Mouse (Mus musculus): ENCODE data around the gene Rtn1. TPM values are rescaled to one million over a fixed set of nuclear protein-coding genes. Genes with fewer than 3 reads are reported as not detected.

The Rtn1 gene
- total and polyA plus RNA-seq, 2 experiments from 2014 or later = 6.5 to 11.7 TPM

- TF ChIP-seq CTCF (IDR thresholded peaks at IDR 0.05; ENCODE audit: low read depth) (no peak), EP300 (IDR thresholded peaks at IDR 0.05; ENCODE audit: low read depth) (no peak)
- Histone ChIP-seq H3K9ac (replicated peaks; ENCODE audit: low read depth, low read length) (no peak overlapping the region), H3K36me3 (replicated peaks; ENCODE audit: control insufficient read depth, insufficient read depth, low read length) (no peaks in the 10 kb centered on the region), H3K27me3 (ENCODE audit: control insufficient read depth, insufficient read depth, low read length) (no peaks in the 10 kb centered on the region), H3K4me3 (ENCODE audit: low read depth, low read length) (no peak overlapping the region), H3K9me3 (replicated peaks; ENCODE audit: control insufficient read depth, low read length) (no peaks in the 10 kb centered on the region), H3K27ac (ENCODE audit: low read depth) (no peak overlapping the region), H3K4me1 (ENCODE audit: control insufficient read depth, insufficient read depth) (no peaks in the 10 kb centered on the region), H3K4me2 (ENCODE audit: low read depth, low read length) (no peak overlapping the region)
- WGBS = 79% methylated on average over 3 of the region's 3 CpGs
- no peak for DNase-seq (ENCODE audit: low spot score)
- no peak for ATAC-seq (ENCODE audit: insufficient read depth, low read depth)
Observed at GRCm38 (mm10) chr12:72265261-72266228, 143.3 kb downstream of the Rtn1 start.

- WGBS = 48% methylated on average over 12 of the region's 12 CpGs
- H3K9me3 ChIP-seq (replicated peaks; ENCODE audit: control insufficient read depth, low read length) = no peaks in the 10 kb centered on the region
- ATAC-seq (ENCODE audit: insufficient read depth, low read depth) = no peak
Observed at GRCm38 (mm10) chr12:72263213-72264103, 145.4 kb downstream of the Rtn1 start.

DNA sequence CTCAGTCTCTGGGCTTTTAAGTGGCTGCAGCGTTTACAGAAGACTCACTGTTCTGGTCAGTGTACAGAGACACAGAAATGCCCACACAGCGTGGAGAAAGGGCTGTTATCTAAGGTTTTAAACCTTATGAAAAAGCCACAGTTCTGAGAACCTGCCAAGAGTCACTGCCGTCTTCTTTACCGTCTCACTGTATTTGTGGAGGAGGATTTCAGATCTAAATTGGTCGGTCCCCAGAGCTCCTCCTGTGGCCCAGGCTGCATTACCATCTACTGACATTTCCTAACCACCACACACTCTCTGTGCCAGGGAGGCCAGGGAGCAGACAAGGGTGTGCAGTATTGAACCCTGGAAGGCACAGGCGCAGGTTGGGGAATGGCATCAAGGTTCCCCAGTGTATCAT, 151.9 kb downstream of the Rtn1 start:
- Histone ChIP-seq H3K9ac (replicated peaks; ENCODE audit: low read depth, low read length) (no peak overlapping the region), H3K27ac (ENCODE audit: low read depth) (no peak overlapping the region), H3K36me3 (replicated peaks; ENCODE audit: control insufficient read depth, insufficient read depth, low read length) (no peaks in the 10 kb centered on the region), H3K4me1 (ENCODE audit: control insufficient read depth, insufficient read depth) (no peaks in the 10 kb centered on the region), H3K4me2 (ENCODE audit: low read depth, low read length) (no peak overlapping the region), H3K9me3 (replicated peaks; ENCODE audit: control insufficient read depth, low read length) (no peaks in the 10 kb centered on the region), H3K27me3 (ENCODE audit: control insufficient read depth, insufficient read depth, low read length) (no peaks in the 10 kb centered on the region), H3K4me3 (ENCODE audit: low read depth, low read length) (no peak overlapping the region)
- DNase-seq (ENCODE audit: low spot score) (no peak), ATAC-seq (ENCODE audit: insufficient read depth, low read depth) (no peak)
- TF ChIP-seq EP300 (IDR thresholded peaks at IDR 0.05; ENCODE audit: low read depth) = no peak
- TF ChIP-seq CTCF (IDR thresholded peaks at IDR 0.05; ENCODE audit: low read depth) = no peak
- WGBS = 45% methylated on average over 6 of the region's 6 CpGs

More at GRCm38 (mm10) chr12:72263213-72264103, 145.4 kb downstream of the Rtn1 start:
- Histone ChIP-seq H3K36me3 (replicated peaks; ENCODE audit: control insufficient read depth, insufficient read depth, low read length) (no peaks in the 10 kb centered on the region), H3K4me3 (ENCODE audit: low read depth, low read length) (no peak overlapping the region), H3K9ac (replicated peaks; ENCODE audit: low read depth, low read length) (no peak overlapping the region), H3K4me1 (ENCODE audit: control insufficient read depth, insufficient read depth) (no peaks in the 10 kb centered on the region), H3K27me3 (ENCODE audit: control insufficient read depth, insufficient read depth, low read length) (no peaks in the 10 kb centered on the region), H3K4me2 (ENCODE audit: low read depth, low read length) (no peak overlapping the region), H3K27ac (ENCODE audit: low read depth) (no peak overlapping the region)
- no peak for DNase-seq (ENCODE audit: low spot score)
- TF ChIP-seq EP300 (IDR thresholded peaks at IDR 0.05; ENCODE audit: low read depth) (no peak), CTCF (IDR thresholded peaks at IDR 0.05; ENCODE audit: low read depth) (no peak)

- ATAC-seq (ENCODE audit: insufficient read depth, low read depth) (no peak), DNase-seq (ENCODE audit: low spot score) (no peak)
- Histone ChIP-seq H3K27ac (ENCODE audit: low read depth) (no peak overlapping the region), H3K4me3 (ENCODE audit: low read depth, low read length) (no peak overlapping the region), H3K36me3 (replicated peaks; ENCODE audit: control insufficient read depth, insufficient read depth, low read length) (no peaks in the 10 kb centered on the region), H3K4me2 (ENCODE audit: low read depth, low read length) (no peak overlapping the region), H3K4me1 (ENCODE audit: control insufficient read depth, insufficient read depth) (no peaks in the 10 kb centered on the region), H3K27me3 (ENCODE audit: control insufficient read depth, insufficient read depth, low read length) (no peaks in the 10 kb centered on the region), H3K9ac (replicated peaks; ENCODE audit: low read depth, low read length) (no peak overlapping the region), H3K9me3 (replicated peaks; ENCODE audit: control insufficient read depth, low read length) (no peaks in the 10 kb centered on the region)
- TF ChIP-seq CTCF (IDR thresholded peaks at IDR 0.05; ENCODE audit: low read depth) (no peak), EP300 (IDR thresholded peaks at IDR 0.05; ENCODE audit: low read depth) (no peak)
- WGBS = 65% methylated on average over 3 of the region's 3 CpGs
Observed at GRCm38 (mm10) chr12:72253040-72253439, 155.8 kb downstream of the Rtn1 start.

GRCm38 (mm10) chr12:72251890-72252445, 156.9 kb downstream of the Rtn1 start:
- Histone ChIP-seq H3K4me3 (ENCODE audit: low read depth, low read length) (no peak overlapping the region), H3K4me2 (ENCODE audit: low read depth, low read length) (no peak overlapping the region), H3K9ac (replicated peaks; ENCODE audit: low read depth, low read length) (no peak overlapping the region), H3K27ac (ENCODE audit: low read depth) (no peak overlapping the region), H3K27me3 (ENCODE audit: control insufficient read depth, insufficient read depth, low read length) (no peaks in the 10 kb centered on the region), H3K4me1 (ENCODE audit: control insufficient read depth, insufficient read depth) (no peaks in the 10 kb centered on the region), H3K9me3 (replicated peaks; ENCODE audit: control insufficient read depth, low read length) (no peaks in the 10 kb centered on the region), H3K36me3 (replicated peaks; ENCODE audit: control insufficient read depth, insufficient read depth, low read length) (no peaks in the 10 kb centered on the region)
- no peak for DNase-seq (ENCODE audit: low spot score)
- WGBS = 78% methylated on average over 10 of the region's 10 CpGs
- no peak for ATAC-seq (ENCODE audit: insufficient read depth, low read depth)
- no peak for TF ChIP-seq EP300 (IDR thresholded peaks at IDR 0.05; ENCODE audit: low read depth)
- TF ChIP-seq CTCF (IDR thresholded peaks at IDR 0.05; ENCODE audit: low read depth) = no peak
